ENCODE assay signal across 8 mouse cellular contexts in genomic region chr4:102494203-102494602, GRCm38 (mm10).
DNase-seq lines count a peak whose midpoint lies in the region; ATAC-seq and TF ChIP-seq lines count a peak whose summit lies in the region.
"Not testable (repeated sequence)": the region's sequence is repeated elsewhere in the genome, so short reads cannot be mapped to it uniquely, and the experiment has no call there.

No protein-coding gene starts in this region.

- H3K27ac ChIP-seq in forebrain, embryonic 13.5 days; hindbrain, embryonic 11.5 days (ENCODE audit: low read depth, low read length); intestine, embryonic 15.5 days; liver, adult 2 months (replicated peaks; ENCODE audit: insufficient read depth, low read depth, low read length); lung, embryonic 14.5 days (ENCODE audit: low read depth); midbrain, embryonic 15.5 days; stomach, embryonic 15.5 days: not testable (repeated sequence)

- not testable (repeated sequence) for H3K4me2 ChIP-seq in forebrain, embryonic 13.5 days; hindbrain, embryonic 11.5 days (replicated peaks; ENCODE audit: low read depth, low read length); intestine, embryonic 15.5 days (replicated peaks); lung, embryonic 14.5 days; midbrain, embryonic 15.5 days; stomach, embryonic 15.5 days

- peak; percentile 72 for ATAC-seq in forebrain, embryonic 13.5 days
- peak; percentile 79 for ATAC-seq in hindbrain, embryonic 11.5 days (ENCODE audit: low FRiP score)
- peak; percentile 68; the same call in 1 of the 2 replicates for ATAC-seq in intestine, embryonic 15.5 days
- ATAC-seq in lung, embryonic 14.5 days (ENCODE audit: insufficient read depth) = peak; percentile 82; the same call in 1 of the 2 replicates
- peak; percentile 77 for ATAC-seq in midbrain, embryonic 15.5 days (replicated peaks)
- ATAC-seq in stomach, embryonic 15.5 days (ENCODE audit: insufficient read depth, low FRiP score, low read depth) = peak; percentile 57; the same call in 1 of the 2 replicates

- not testable (repeated sequence) for H3K36me3 ChIP-seq in forebrain, embryonic 13.5 days (ENCODE audit: poor library complexity, severe bottlenecking); hindbrain, embryonic 11.5 days (ENCODE audit: control insufficient read depth, insufficient read depth, low read length); intestine, embryonic 15.5 days; liver, adult 2 months (ENCODE audit: control insufficient read depth, insufficient read depth, low read length); lung, embryonic 14.5 days (ENCODE audit: insufficient read depth); midbrain, embryonic 15.5 days (replicated peaks); stomach, embryonic 15.5 days

- TF ChIP-seq POLR2A in liver, adult 2 months (IDR thresholded peaks at IDR 0.05; ENCODE audit: extremely low read depth, insufficient read depth, low read length) = not testable (repeated sequence)

- not testable (repeated sequence) for H3K4me1 ChIP-seq in forebrain, embryonic 13.5 days; hindbrain, embryonic 11.5 days (replicated peaks; ENCODE audit: control insufficient read depth, insufficient read depth, low read length); intestine, embryonic 15.5 days (replicated peaks); liver, adult 2 months (ENCODE audit: control insufficient read depth, insufficient read depth, low read length); lung, embryonic 14.5 days (ENCODE audit: insufficient read depth); midbrain, embryonic 15.5 days; stomach, embryonic 15.5 days

- peak; percentile 7 for DNase-seq in R1 (ENCODE audit: low read depth, low spot score)
- not testable (repeated sequence) for DNase-seq in hindbrain, embryonic 11.5 days (ENCODE audit: low spot score); liver, adult 2 months (ENCODE audit: extremely low read depth, low read depth, low spot score); lung, embryonic 14.5 days

- H3K9me3 ChIP-seq in forebrain, embryonic 13.5 days (replicated peaks); hindbrain, embryonic 11.5 days (ENCODE audit: control insufficient read depth, low read length); intestine, embryonic 15.5 days; lung, embryonic 14.5 days (ENCODE audit: low read depth, low read length); midbrain, embryonic 15.5 days; stomach, embryonic 15.5 days: not testable (repeated sequence)

- not testable (repeated sequence) for TF ChIP-seq CTCF in liver, adult 2 months (IDR thresholded peaks at IDR 0.05; ENCODE audit: low read depth, low read length); lung, embryonic 14.5 days (IDR thresholded peaks at IDR 0.05; ENCODE audit: low read depth)

- not testable (repeated sequence) for H3K9ac ChIP-seq in forebrain, embryonic 13.5 days; hindbrain, embryonic 11.5 days (ENCODE audit: low read depth, low read length); intestine, embryonic 15.5 days; lung, embryonic 14.5 days; midbrain, embryonic 15.5 days; stomach, embryonic 15.5 days
- H3K9ac ChIP-seq in liver, adult 2 months (ENCODE audit: low read depth, low read length) = peak overlapping the region; percentile 36; the same call in 1 of the 2 replicates

- H3K4me3 ChIP-seq in forebrain, embryonic 13.5 days; hindbrain, embryonic 11.5 days (ENCODE audit: low read depth, low read length); intestine, embryonic 15.5 days (replicated peaks); liver, adult 2 months (ENCODE audit: insufficient read depth, low read depth, low read length); lung, embryonic 14.5 days (ENCODE audit: low read depth, low read length); midbrain, embryonic 15.5 days; stomach, embryonic 15.5 days (replicated peaks): not testable (repeated sequence)

- not testable (repeated sequence) for H3K27me3 ChIP-seq in forebrain, embryonic 13.5 days; hindbrain, embryonic 11.5 days (ENCODE audit: control insufficient read depth, insufficient read depth, low read length); intestine, embryonic 15.5 days (replicated peaks); liver, adult 2 months (ENCODE audit: control insufficient read depth, insufficient read depth, low read length); lung, embryonic 14.5 days (ENCODE audit: insufficient read depth, low read length); midbrain, embryonic 15.5 days (replicated peaks); stomach, embryonic 15.5 days (replicated peaks)

- H3K79me2 ChIP-seq in liver, adult 2 months (ENCODE audit: control insufficient read depth, insufficient read depth, low read length) = not testable (repeated sequence)

- 84% methylated on average over 8 of the region's 10 CpGs for WGBS in forebrain, embryonic 13.5 days
- 86% methylated on average over 10 of the region's 10 CpGs for WGBS in hindbrain, embryonic 11.5 days
- 83% methylated on average over 7 of the region's 10 CpGs for WGBS in intestine, embryonic 15.5 days
- WGBS in liver, adult 2 months = 87% methylated on average over 10 of the region's 10 CpGs
- WGBS in lung, embryonic 14.5 days = 94% methylated on average over 5 of the region's 10 CpGs
- WGBS in midbrain, embryonic 15.5 days = 92% methylated on average over 10 of the region's 10 CpGs
- WGBS in stomach, embryonic 15.5 days = 93% methylated on average over 10 of the region's 10 CpGs
